In genomic region chr17:31664760-31665159, GRCm38 (mm10) we compare ENCODE assay signal across 7 mouse cellular contexts. TPM values are rescaled to one million over a fixed set of nuclear protein-coding genes. Genes with fewer than 3 reads are reported as not detected.
A peak's percentile ranks its signal among the peaks of the same experiment; 100 is the strongest.
DNase-seq lines count a peak whose midpoint lies in the region; ATAC-seq and TF ChIP-seq lines count a peak whose summit lies in the region.

No protein-coding gene starts in this region.

- no peak overlapping the region for H3K4me2 ChIP-seq in intestine, embryonic 15.5 days (replicated peaks)
- H3K4me2 ChIP-seq in midbrain, embryonic 13.5 days (replicated peaks), result no peak overlapping the region

- H3K4me1 ChIP-seq in intestine, embryonic 15.5 days (replicated peaks), result 0 out of 2 replicates have a peak, but pooled peaks cover 2% of the 10 kb centered on the region
- H3K4me1 ChIP-seq in midbrain, embryonic 13.5 days (replicated peaks), result no peaks in the 10 kb centered on the region
- H3K4me1 ChIP-seq in spleen, adult 2 months (ENCODE audit: control insufficient read depth, insufficient read depth, insufficient read length), result no peaks in the 10 kb centered on the region

- H3K27me3 ChIP-seq in intestine, embryonic 15.5 days (replicated peaks), result no peaks in the 10 kb centered on the region
- H3K27me3 ChIP-seq in midbrain, embryonic 13.5 days, result no peaks in the 10 kb centered on the region
- no peaks in the 10 kb centered on the region for H3K27me3 ChIP-seq in spleen, adult 2 months (ENCODE audit: control insufficient read depth, insufficient read depth, low read length)

- no peak overlapping the region for H3K27ac ChIP-seq in gastrocnemius, adult 2 months
- no peak overlapping the region for H3K27ac ChIP-seq in intestine, embryonic 15.5 days
- no peak overlapping the region for H3K27ac ChIP-seq in midbrain, embryonic 13.5 days
- no peak overlapping the region for H3K27ac ChIP-seq in spleen, adult 2 months (ENCODE audit: insufficient read depth, low read length)

- peak; percentile 89 for TF ChIP-seq CTCF in gastrocnemius, adult 2 months (IDR thresholded peaks at IDR 0.05)
- TF ChIP-seq CTCF in spleen, adult 2 months (IDR thresholded peaks at IDR 0.05; ENCODE audit: extremely low read depth, insufficient read depth, insufficient read length, insufficient replicate concordance), result peak; percentile 93

- H3K4me3 ChIP-seq in gastrocnemius, adult 2 months, result no peak overlapping the region
- no peak overlapping the region for H3K4me3 ChIP-seq in intestine, embryonic 15.5 days (replicated peaks)
- no peak overlapping the region for H3K4me3 ChIP-seq in midbrain, embryonic 13.5 days (replicated peaks)
- H3K4me3 ChIP-seq in spleen, adult 2 months (ENCODE audit: extremely low read depth, insufficient read depth, insufficient read length), result no peak overlapping the region

- no peak for TF ChIP-seq POLR2A in spleen, adult 2 months (IDR thresholded peaks at IDR 0.05; ENCODE audit: low read depth, low read length)

- no peak overlapping the region for H3K9ac ChIP-seq in intestine, embryonic 15.5 days
- no peak overlapping the region for H3K9ac ChIP-seq in midbrain, embryonic 13.5 days (replicated peaks)

- ATAC-seq in intestine, embryonic 15.5 days, result peak; percentile 87
- peak; percentile 68 for ATAC-seq in midbrain, embryonic 13.5 days

- H3K9me3 ChIP-seq in intestine, embryonic 15.5 days, result no peaks in the 10 kb centered on the region
- no peaks in the 10 kb centered on the region for H3K9me3 ChIP-seq in midbrain, embryonic 13.5 days

- no peaks in the 10 kb centered on the region for H3K36me3 ChIP-seq in intestine, embryonic 15.5 days
- no peaks in the 10 kb centered on the region for H3K36me3 ChIP-seq in midbrain, embryonic 13.5 days
- H3K36me3 ChIP-seq in spleen, adult 2 months (ENCODE audit: control insufficient read depth, insufficient read depth, low read length), result no peaks in the 10 kb centered on the region

- intact Hi-C loops in gastrocnemius, adult 2 months (cut with DNase I), result loop anchor here (2.0 to 5.0 kb wide), 3 partner anchors 152 to 334 kb away; no protein-coding TSS in a partner anchor
- intact Hi-C loops in left cerebral cortex, postnatal 25 days (cut with DNase I), result loop anchor here (2.0 to 10.0 kb wide), 2 partner anchors 138 to 330 kb away; no protein-coding TSS in a partner anchor

- DNase-seq in adipocyte (ENCODE audit: low spot score), result peak; percentile 83
- DNase-seq in cerebellum, postnatal 4 days (ENCODE audit: low spot score in 2 of 2), result peak; percentile 68 to 80
- DNase-seq in gastrocnemius, adult 2 months, result peak; percentile 87
- peak; percentile 74 to 78 for DNase-seq in left cerebral cortex, postnatal 25 days (ENCODE audit: low spot score in 2 of 2)
- peak; percentile 52 to 84 for DNase-seq in spleen, adult 2 months (ENCODE audit: low read depth in 1 of 2, low spot score in 2 of 2)

- WGBS in intestine, embryonic 15.5 days, result 7% methylated on average over 4 of the region's 4 CpGs
- 18% methylated on average over 4 of the region's 4 CpGs for WGBS in midbrain, embryonic 13.5 days
- WGBS in spleen, adult 2 months, result 2% methylated on average over 4 of the region's 4 CpGs

RNA-seq across cellular contexts. Expression of gene U2af1, which starts 6.1 kb away (rescaled TPM):
- total RNA-seq in gastrocnemius, adult 2 months (2021), result 10 to 100 TPM; 67.8 to 68.3 TPM
- 278 and 287 TPM in 2 replicates for polyA plus RNA-seq in intestine, embryonic 15.5 days (2015; fragmentation: Nextera tagmentation; extraction: Ambion mirVana)
- 100 to 1,000 TPM; 107 to 119 TPM for total RNA-seq in left cerebral cortex, postnatal 25 days (2021)
- polyA plus RNA-seq in midbrain, embryonic 13.5 days (2015; fragmentation: Nextera tagmentation; extraction: Ambion mirVana), result 269 and 274 TPM in 2 replicates
- 32.4 and 36.2 TPM in 2 replicates for polyA plus RNA-seq in spleen, adult 2 months (2012; rRNA removed)

RNA-seq across cellular contexts. Expression of gene Cryaa, which starts 12.8 kb away (rescaled TPM):
- total RNA-seq in gastrocnemius, adult 2 months (2021), result not detected
- polyA plus RNA-seq in intestine, embryonic 15.5 days (2015; fragmentation: Nextera tagmentation; extraction: Ambion mirVana), result 0.15 and 0.16 TPM in 2 replicates
- total RNA-seq in left cerebral cortex, postnatal 25 days (2021), result not detected
- polyA plus RNA-seq in midbrain, embryonic 13.5 days (2015; fragmentation: Nextera tagmentation; extraction: Ambion mirVana), result not detected in 2 replicates
- polyA plus RNA-seq in spleen, adult 2 months (2012; rRNA removed), result 0.54 and 0.82 TPM in 2 replicates

RNA-seq across cellular contexts. Expression of gene Cbs, which starts 27.7 kb away (rescaled TPM):
- under 1 TPM; 0.82 to 0.95 TPM for total RNA-seq in gastrocnemius, adult 2 months (2021)
- polyA plus RNA-seq in intestine, embryonic 15.5 days (2015; fragmentation: Nextera tagmentation; extraction: Ambion mirVana), result 9.5 and 20.6 TPM in 2 replicates
- 10 to 100 TPM; 34.5 to 46.9 TPM for total RNA-seq in left cerebral cortex, postnatal 25 days (2021)
- polyA plus RNA-seq in midbrain, embryonic 13.5 days (2015; fragmentation: Nextera tagmentation; extraction: Ambion mirVana), result 3.3 and 3.6 TPM in 2 replicates
- 7.4 and 9.4 TPM in 2 replicates for polyA plus RNA-seq in spleen, adult 2 months (2012; rRNA removed)
